Mouse (Mus musculus) 3134 (cell line): Measurements from ENCODE around the gene Tsga13.

Experiments
- DNase-seq: peaks from one replicate; pipeline ENCODE4 v3.0.0-alpha.2; 2011; ENCODE audit warnings: low spot score; ENCODE audit not compliant: insufficient read length; ENCODE audit errors: extremely low read depth

The Tsga13 gene

DNA sequence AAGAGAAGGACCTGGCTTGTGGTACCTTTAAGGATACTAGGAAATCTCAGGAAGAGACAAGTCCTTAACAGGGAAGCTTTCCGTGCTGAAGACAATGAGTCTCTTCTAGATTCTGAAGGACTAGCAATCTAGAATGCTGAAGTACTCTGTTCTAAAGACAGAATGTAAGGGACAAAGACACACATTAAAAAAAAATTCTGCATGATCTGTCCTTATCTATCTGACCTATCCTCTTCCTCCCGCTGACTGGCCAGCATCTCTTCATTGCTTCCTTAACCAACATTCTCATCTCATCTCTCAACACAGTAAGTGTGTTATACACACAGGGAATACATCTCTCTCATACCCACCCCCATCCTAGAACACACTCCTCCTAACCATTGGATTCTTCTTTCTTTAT lies at the start of gene Tsga13:
Gene Tsga13 (minus strand): TSS at position 101 of the 400 bp plus-strand sequence.
- DNase-seq, result no peak

DNA sequence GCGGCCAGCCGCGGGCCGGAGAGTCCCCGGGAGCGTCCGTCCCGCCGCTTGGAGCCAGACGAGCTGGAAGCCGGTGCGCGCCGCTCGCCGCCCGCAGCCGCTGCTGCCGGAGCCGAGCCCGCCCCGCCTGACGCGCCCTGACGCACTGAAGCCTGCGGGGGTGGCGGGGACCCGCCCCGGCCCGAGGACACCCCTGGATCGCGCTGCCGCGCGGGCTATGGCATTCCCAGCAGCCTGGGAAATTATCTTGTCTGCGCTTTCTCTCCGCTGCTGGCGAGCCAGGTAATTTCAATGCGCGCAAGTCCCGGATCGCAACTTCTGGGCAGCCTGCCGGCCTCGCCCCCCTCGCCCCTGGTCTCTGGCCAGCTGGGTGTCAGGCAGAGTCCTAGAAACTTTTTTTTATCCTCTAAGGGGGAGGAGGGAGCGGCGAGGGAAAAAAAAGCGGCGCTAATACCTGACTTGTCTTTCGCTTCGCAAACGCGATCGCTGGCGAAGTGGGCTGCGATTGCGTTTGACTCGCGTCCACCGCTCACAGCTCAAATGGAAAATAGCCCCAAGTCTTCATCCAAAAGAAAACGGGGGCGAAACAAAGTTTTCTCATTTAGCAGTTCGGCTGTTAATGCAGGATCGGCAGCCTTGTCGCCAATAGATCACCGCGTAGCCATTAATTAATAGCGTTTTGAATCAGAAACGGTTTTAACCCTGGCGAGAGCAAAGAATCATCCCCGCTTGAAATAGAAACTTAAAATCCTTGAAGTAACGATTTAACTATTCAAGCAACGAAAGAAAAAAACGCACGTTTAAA lies 43.6 kb upstream of the Tsga13 start, which contains the start of gene Klf14:
Gene Klf14 (minus strand): TSS at position 343 of the 805 bp plus-strand sequence.
- DNase-seq, result no peak

DNA sequence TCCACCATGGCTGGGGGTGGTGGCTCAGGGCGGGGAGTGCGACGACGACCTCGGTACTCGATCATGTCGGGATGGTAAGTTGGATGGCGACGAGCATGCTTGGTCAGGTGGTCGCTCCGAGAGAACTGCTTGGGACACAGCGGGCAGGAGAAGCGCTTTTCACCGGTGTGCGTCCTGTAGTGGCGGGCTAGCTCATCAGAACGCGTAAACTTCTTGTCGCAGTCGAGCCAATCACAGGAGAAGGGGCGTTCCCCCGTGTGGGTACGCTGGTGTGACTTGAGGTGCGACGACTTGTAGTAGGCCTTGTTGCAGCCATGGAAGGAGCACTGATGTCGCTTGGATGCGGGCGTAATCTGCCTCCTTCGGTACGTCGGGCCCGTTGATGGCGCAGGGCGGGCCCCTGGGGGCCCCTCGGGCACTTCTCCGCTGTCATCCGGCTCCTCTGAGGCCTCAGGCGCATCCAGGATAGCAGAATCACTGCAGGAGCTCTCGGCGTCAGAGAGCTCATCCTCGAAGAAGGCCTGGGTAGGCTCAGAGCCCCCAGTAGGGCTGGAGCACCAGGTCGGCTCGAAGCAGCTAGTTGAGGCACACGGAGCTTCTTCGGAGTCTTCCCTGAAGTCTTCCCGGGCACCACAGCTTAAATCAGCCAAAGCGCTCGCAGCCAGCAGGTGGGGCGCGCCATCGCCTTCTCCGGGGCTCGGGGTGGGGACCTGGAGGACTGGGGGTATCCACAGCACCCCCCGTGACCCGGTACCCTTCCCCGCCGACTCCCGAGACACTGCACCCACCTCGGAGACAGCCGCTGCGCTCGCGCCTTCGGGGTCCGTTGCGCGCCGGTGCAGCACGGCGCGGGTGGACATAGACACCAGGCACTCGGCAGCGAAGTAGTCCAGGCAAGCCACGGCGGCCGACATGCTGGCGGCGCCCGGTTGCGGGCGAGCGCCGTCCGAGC lies 42.7 kb upstream of the Tsga13 start:
- DNase-seq, result peak; percentile 11

- DNase-seq, result no peak
Measured at GRCm38 (mm10) chr6:30939264-30939663, 23.9 kb upstream of the Tsga13 start.

- no peak for DNase-seq
Measured at GRCm38 (mm10) chr6:30922821-30923220, 7.4 kb upstream of the Tsga13 start.

GRCm38 (mm10) chr6:30921826-30922225 lies 6.5 kb upstream of the Tsga13 start:
- DNase-seq, result no peak

- no peak for DNase-seq
Measured at GRCm38 (mm10) chr6:30920834-30921675, 5.7 kb upstream of the Tsga13 start.

- no peak for DNase-seq
Measured at GRCm38 (mm10) chr6:30907970-30908369, 7.4 kb downstream of the Tsga13 start.

DNA sequence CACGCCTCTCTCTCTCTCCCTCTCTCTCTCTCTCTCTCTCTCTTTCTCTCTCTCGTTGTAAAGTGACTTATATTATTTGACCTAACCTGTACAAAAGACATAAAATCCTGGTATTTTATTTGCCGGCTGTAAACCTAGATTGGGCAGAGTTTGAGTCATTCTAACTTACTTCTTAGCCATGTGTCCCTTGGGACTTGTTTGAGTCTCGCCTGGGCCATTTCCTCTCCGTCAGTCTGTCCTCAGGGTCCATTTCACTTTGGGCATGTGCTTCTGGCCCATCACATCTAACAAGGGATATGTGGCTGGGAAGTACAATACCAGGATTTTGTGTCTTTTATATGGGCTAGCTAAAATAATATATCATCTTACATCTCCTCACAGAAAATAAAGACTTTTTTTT lies 10.5 kb downstream of the Tsga13 start:
- peak; percentile 14 for DNase-seq

GRCm38 (mm10) chr6:30904033-30904432 lies 11.3 kb downstream of the Tsga13 start:
- DNase-seq, result no peak

- DNase-seq, result no peak
Measured at GRCm38 (mm10) chr6:30897520-30897919, 17.9 kb downstream of the Tsga13 start.

DNA sequence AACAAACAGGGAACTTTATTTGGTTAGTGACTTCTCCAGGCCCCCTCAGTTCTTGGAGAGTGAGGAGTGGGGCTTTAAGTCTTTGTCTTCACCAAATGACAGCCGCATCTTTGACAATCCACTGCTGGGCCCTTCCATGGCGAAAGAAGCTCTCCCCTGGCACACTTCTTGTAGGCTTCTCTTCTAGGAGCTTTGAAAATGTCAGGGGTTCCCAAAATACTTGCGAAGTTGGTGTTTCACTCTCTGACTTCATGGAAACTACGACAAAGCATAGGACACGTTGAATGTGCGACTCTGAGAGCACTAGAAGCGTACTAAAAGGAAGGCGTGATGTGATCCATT lies 18.4 kb downstream of the Tsga13 start:
- no peak for DNase-seq

DNA sequence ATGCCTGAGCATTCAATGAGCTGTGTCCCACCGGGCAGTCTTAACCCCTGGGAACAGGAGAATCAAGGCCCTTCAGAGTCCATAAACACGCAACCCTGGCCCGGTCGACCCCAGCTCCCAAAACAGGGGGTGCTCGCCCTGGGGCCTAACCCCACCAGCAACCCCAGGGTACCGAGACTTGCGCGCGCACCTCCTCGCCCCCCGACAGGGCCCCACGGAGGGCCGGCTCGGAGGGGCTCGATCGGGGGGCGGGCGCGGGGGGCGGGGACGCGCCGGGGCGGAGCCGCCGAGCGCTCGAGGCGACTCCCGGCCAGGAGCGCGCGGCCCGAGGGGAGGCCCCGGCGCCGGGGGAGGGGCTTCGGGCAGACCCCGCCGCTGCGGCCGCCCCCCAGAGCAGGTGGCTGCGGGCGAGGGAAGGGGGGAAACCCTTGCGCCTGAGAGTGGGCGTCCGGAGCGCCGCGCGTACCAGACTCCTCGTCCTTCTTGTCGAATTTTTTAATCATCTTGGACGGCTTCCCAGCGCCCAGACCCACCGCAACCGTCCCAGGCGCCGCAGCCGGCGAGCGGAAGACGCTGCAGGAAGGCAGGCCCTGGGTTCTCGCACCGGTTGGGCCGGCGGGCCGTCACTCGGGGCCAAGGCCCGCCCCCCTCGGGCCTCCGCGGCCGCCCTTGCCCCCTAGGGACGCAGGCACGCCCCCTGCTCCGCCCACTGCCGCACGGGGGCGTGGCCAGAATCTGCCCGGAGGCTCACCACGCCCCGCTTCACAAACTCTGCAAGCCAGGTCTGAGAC lies 19.0 kb downstream of the Tsga13 start, which contains the start of gene Copg2:
Gene Copg2 (minus strand): TSS at position 600 of the 791 bp plus-strand sequence.
- DNase-seq, result peak; percentile 95

DNA sequence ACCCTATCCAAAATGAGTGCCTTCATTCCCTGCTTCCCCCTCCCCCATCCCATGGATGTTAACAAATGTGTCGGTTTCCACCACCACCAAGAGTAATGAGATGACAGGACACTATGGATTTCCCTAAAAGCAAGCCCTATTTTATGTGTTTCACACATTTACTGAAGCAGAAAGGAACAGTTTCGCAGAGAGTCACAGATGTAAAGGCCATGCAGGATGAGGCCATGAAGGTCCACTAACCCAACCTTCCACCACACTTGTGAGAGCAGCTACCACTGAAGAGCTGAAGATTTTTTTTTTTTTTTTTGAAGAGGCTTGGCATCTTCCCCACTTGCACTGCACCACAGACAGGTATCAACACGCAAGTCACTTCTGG lies 19.6 kb downstream of the Tsga13 start:
- DNase-seq, result no peak

DNA sequence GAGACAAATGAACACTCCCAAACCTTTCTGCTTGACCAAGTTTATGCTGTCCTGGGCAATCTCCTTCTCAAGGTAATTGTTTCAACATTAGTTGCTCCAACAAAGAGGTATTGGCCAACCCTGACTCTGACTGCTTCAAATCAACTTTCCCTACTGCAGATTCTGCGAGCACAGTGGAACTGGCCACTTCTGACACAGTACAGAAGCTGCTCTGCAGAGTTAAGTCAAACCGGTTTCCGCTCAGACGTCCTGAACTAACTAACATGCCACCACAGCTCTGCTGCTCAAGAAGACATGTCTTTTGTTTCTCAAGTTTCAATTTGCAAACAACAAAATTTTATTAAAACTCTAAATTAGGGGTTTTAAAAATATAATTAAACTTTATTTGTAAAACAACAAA lies 22.3 kb downstream of the Tsga13 start:
- no peak for DNase-seq

GRCm38 (mm10) chr6:30891761-30892160 lies 23.6 kb downstream of the Tsga13 start:
- DNase-seq, result no peak

DNA sequence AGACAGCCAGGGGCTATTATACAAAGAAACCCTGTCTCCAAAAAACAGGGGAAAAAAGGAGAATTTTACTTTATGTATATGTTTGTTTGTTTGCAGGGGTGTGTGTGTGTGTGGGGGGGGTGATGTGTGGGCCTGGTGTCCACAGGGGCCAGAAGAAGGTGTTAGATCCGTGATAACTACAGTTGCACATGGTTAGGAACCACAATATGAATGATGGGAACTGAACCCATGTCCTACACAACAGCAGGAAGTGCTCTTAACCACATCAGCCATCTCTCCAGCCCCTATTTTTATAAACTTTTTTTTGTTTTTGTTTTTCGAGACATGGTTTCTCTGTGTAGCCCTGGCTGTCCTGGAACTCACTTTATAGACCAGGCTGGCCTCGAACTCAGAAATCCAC lies 30.5 kb downstream of the Tsga13 start:
- DNase-seq, result no peak

GRCm38 (mm10) chr6:30883491-30883890 lies 31.9 kb downstream of the Tsga13 start:
- DNase-seq, result no peak

DNA sequence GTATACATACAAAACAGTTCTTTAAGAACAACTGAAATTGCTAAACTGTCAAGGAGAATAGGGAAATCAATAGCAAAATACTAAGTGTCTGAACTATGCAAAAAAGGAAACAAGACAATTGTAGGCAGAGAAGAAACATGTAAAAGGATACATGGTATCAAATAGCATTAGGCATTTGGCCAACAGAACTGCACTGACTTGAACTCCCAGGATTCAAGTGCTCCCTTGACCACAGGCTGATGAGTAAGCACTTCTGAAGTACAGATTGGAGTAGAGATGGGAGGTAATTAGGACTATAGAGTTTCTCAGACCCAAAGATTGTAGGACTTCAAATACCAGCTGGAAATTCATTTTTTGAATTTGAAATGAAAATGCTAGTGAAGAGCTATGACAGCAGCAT lies 38.7 kb downstream of the Tsga13 start:
- peak; percentile 6 for DNase-seq

DNA sequence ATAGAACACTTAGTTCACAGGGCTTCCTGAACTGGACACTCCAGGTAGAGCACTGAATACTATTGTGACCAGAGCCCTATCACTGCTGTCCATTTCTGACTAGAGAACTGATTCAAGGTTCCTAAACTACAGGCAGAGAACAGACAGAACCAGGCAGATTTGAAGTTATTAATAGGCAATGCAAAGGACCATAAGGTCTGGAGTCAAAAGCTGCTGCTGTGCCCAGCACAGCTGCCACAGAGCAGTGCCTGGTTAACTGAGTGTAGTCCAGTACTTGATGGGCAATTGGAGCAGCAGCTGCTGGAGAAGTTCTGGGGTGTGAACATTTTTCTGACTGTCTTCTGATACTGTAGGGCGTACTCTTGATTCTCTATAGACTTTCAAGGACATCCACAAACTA lies 48.9 kb downstream of the Tsga13 start:
- no peak for DNase-seq
